ENCODE assay signal across 9 mouse cellular contexts in the genomic region with DNA sequence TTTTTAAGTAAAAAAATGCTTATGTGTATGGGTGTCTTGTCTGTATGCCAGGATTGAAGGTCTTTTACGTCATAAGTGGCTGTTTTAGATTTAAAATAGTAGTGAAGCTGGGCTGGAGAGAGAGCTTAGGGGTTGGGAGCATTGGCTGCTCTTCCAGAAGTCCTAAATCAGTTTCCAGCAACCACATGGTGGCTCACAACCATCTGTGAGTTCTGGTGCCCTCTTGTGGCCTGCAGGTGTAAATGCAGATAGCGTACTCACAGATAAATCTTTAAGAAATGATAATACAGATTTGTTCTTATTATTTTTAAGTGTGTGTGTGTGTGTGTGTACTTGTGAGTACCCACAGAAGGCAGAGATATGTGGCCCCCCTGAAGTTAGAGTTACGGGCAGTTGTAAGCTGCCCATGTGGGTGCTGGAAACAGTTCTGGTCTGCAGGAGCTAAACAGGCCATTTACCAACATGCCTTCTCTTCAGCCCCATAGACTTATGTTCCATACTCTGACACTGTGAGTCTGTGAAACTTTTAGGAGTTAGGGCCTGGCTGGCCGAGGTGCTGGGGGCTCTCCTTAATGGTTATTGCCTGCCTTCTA. TPM values are rescaled to one million over a fixed set of nuclear protein-coding genes. Genes with fewer than 3 reads are reported as not detected.
DNase-seq lines count a peak whose midpoint lies in the region; ATAC-seq lines count a peak whose summit lies in the region.
"Had no signal": no experiment of that assay in that cellular context is flagged by ENCODE, and none has a peak within 500 bp of the region (broad histone marks: within the 10 kb centered on the region; RNA-seq: fewer than 3 reads in every experiment).

No protein-coding gene starts in this region.

- no peaks in the 10 kb centered on the region for H3K27me3 ChIP-seq in embryonic facial prominence, embryonic 10.5 days (replicated peaks; ENCODE audit: low read depth, poor library complexity, severe bottlenecking)
- no peaks in the 10 kb centered on the region for H3K27me3 ChIP-seq in hindbrain, embryonic 12.5 days
- H3K27me3 ChIP-seq: limb, embryonic 15.5 days had no signal

- H3K9ac ChIP-seq in hindbrain, embryonic 12.5 days = no peak overlapping the region
- H3K9ac ChIP-seq: limb, embryonic 15.5 days had no signal

- intact Hi-C loops in left cerebral cortex, postnatal 10 days (cut with DNase I) = no loop called here

- H3K36me3 ChIP-seq in embryonic facial prominence, embryonic 10.5 days (replicated peaks) = peaks cover 60% of the 10 kb centered on the region
- H3K36me3 ChIP-seq in hindbrain, embryonic 12.5 days = peaks cover 8% of the 10 kb centered on the region; the same call in 1 of the 2 replicates

- no peak overlapping the region for H3K27ac ChIP-seq in embryonic facial prominence, embryonic 10.5 days (replicated peaks)
- H3K27ac ChIP-seq in hindbrain, embryonic 12.5 days = no peak overlapping the region
- H3K27ac ChIP-seq: limb, embryonic 15.5 days had no signal

- no peaks in the 10 kb centered on the region for H3K9me3 ChIP-seq in embryonic facial prominence, embryonic 10.5 days
- no peaks in the 10 kb centered on the region for H3K9me3 ChIP-seq in hindbrain, embryonic 12.5 days (replicated peaks)
- H3K9me3 ChIP-seq: limb, embryonic 15.5 days had no signal

- no peak overlapping the region for H3K4me3 ChIP-seq in embryonic facial prominence, embryonic 10.5 days
- no peak overlapping the region for H3K4me3 ChIP-seq in hindbrain, embryonic 12.5 days
- H3K4me3 ChIP-seq: limb, embryonic 15.5 days had no signal

- peak; percentile 38; the same call in 1 of the 2 replicates for ATAC-seq in hindbrain, embryonic 12.5 days (ENCODE audit: low FRiP score)

- DNase-seq in layer of hippocampus, adult 11-12 months (ENCODE audit: low spot score) = peak; percentile 19
- no peak for DNase-seq in layer of hippocampus, adult 9-11 months
- DNase-seq in adrenal gland, postnatal 36 days = peak; percentile 55 to 64
- DNase-seq in embryonic facial prominence, embryonic 10.5 days (ENCODE audit: low spot score) = peak; percentile 67
- DNase-seq in left cerebral cortex, postnatal 10 days (ENCODE audit: extremely low spot score in 1 of 2, low spot score in 2 of 2) = peak; percentile 42 to 55
- peak; percentile 83 for DNase-seq in mesoderm, embryonic 11.5 days (ENCODE audit: low read depth, low spot score)
- DNase-seq in skeletal muscle tissue, adult 2 months (ENCODE audit: low read depth, low spot score) = peak; percentile 65

- 49% methylated on average over 4 of the region's 4 CpGs for WGBS in embryonic facial prominence, embryonic 10.5 days
- 49% methylated on average over 4 of the region's 4 CpGs for WGBS in hindbrain, embryonic 12.5 days

- H3K4me2 ChIP-seq in hindbrain, embryonic 12.5 days (replicated peaks) = no peak overlapping the region
- H3K4me2 ChIP-seq: limb, embryonic 15.5 days had no signal

- H3K4me1 ChIP-seq in embryonic facial prominence, embryonic 10.5 days = no peaks in the 10 kb centered on the region
- H3K4me1 ChIP-seq in hindbrain, embryonic 12.5 days = no peaks in the 10 kb centered on the region
- H3K4me1 ChIP-seq: limb, embryonic 15.5 days had no signal

RNA-seq across cellular contexts. Expression of gene Taf9, which starts 8.6 kb away (rescaled TPM):
- total RNA-seq in adrenal gland, postnatal 36 days (2021) = 10 to 100 TPM in 1 of 2 experiments, 1 to 10 TPM in 1; 8.3 to 15.4 TPM
- 20.0 and 23.1 TPM in 2 replicates for polyA plus RNA-seq in embryonic facial prominence, embryonic 10.5 days (2016; fragmentation: Nextera tagmentation; extraction: Ambion mirVana)
- polyA plus RNA-seq in hindbrain, embryonic 12.5 days (2016; fragmentation: Nextera tagmentation; extraction: Ambion mirVana) = 18.3 and 27.6 TPM in 2 replicates
- total RNA-seq in left cerebral cortex, postnatal 10 days (2021) = 10 to 100 TPM; 23.2 to 29.3 TPM

RNA-seq across cellular contexts. Expression of gene Rad17, which starts 9.1 kb away (rescaled TPM):
- 10 to 100 TPM; 21.0 to 22.7 TPM for total RNA-seq in adrenal gland, postnatal 36 days (2021)
- 23.4 and 23.8 TPM in 2 replicates for polyA plus RNA-seq in embryonic facial prominence, embryonic 10.5 days (2016; fragmentation: Nextera tagmentation; extraction: Ambion mirVana)
- polyA plus RNA-seq in hindbrain, embryonic 12.5 days (2016; fragmentation: Nextera tagmentation; extraction: Ambion mirVana) = 24.0 and 25.1 TPM in 2 replicates
- total RNA-seq in left cerebral cortex, postnatal 10 days (2021) = 10 to 100 TPM; 13.0 to 13.3 TPM

RNA-seq across cellular contexts. Expression of gene Ak6, which starts 9.2 kb away (rescaled TPM):
- 10 to 100 TPM; 68.9 to 84.4 TPM for total RNA-seq in adrenal gland, postnatal 36 days (2021)
- polyA plus RNA-seq in embryonic facial prominence, embryonic 10.5 days (2016; fragmentation: Nextera tagmentation; extraction: Ambion mirVana) = 365 and 367 TPM in 2 replicates
- 257 and 279 TPM in 2 replicates for polyA plus RNA-seq in hindbrain, embryonic 12.5 days (2016; fragmentation: Nextera tagmentation; extraction: Ambion mirVana)
- 100 to 1,000 TPM; 110 to 115 TPM for total RNA-seq in left cerebral cortex, postnatal 10 days (2021)

RNA-seq across cellular contexts. Expression of gene Ccdc125, which starts 9.6 kb away (rescaled TPM):
- total RNA-seq in adrenal gland, postnatal 36 days (2021) = under 1 TPM; 0.66 to 0.76 TPM
- polyA plus RNA-seq in embryonic facial prominence, embryonic 10.5 days (2016; fragmentation: Nextera tagmentation; extraction: Ambion mirVana) = 3.9 and 4.6 TPM in 2 replicates
- 3.4 and 3.6 TPM in 2 replicates for polyA plus RNA-seq in hindbrain, embryonic 12.5 days (2016; fragmentation: Nextera tagmentation; extraction: Ambion mirVana)
- under 1 TPM; 0.47 to 0.79 TPM for total RNA-seq in left cerebral cortex, postnatal 10 days (2021)

RNA-seq across cellular contexts. Expression of gene Marveld2, which starts 43.2 kb away (rescaled TPM):
- total RNA-seq in adrenal gland, postnatal 36 days (2021) = under 1 TPM; 0.56 to 0.76 TPM
- 6.0 and 6.2 TPM in 2 replicates for polyA plus RNA-seq in embryonic facial prominence, embryonic 10.5 days (2016; fragmentation: Nextera tagmentation; extraction: Ambion mirVana)
- polyA plus RNA-seq in hindbrain, embryonic 12.5 days (2016; fragmentation: Nextera tagmentation; extraction: Ambion mirVana) = 3.4 and 4.2 TPM in 2 replicates
- 1 to 10 TPM; 1.2 to 2.6 TPM for total RNA-seq in left cerebral cortex, postnatal 10 days (2021)
